Mouse (Mus musculus) urinary bladder, postnatal 25 days (tissue): ENCODE data around the gene St7.

Experiments
- DNase-seq: peaks from one replicate; pipeline ENCODE4 v3.0.0; 2022; ENCODE audit warnings: low spot score

St7 gene

DNA sequence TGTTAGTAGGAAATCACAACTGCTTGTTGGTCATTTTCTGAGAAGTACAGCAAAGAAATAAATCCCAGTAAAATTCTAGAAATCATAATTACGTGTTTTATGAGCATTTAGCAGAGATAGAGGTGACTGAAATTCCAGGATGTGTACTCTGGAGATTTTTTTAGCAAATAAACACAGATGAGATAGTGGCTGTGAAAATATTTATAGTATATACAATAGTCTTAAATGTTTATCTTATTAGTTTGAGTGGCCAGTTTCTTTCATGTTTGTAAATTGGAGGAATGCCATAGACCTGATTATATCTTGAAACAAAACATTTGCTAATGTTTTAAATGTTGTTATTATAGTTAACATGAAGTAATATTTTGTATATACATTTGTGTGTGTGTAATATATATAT is 205.8 kb downstream of the St7 start:
- no peak for DNase-seq

DNA sequence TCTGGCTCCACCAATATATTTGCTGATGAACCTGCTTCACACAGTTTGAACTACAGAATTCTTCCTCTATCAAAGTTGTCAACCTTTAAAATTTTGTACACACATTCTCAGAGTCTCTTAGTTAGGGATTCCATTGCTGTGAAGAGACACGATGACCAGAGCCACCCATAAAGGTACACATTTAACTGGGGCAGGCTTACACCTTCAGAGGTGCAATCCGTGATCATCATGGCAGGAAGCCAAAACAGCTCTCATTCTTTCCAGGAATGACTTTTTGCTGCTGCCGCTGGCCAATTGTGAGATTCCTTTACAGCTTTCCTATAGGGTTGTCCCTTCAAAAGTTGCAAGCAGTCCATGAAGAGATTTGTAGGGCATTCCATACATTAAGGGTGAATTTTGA is 210.6 kb downstream of the St7 start:
- no peak for DNase-seq

DNA sequence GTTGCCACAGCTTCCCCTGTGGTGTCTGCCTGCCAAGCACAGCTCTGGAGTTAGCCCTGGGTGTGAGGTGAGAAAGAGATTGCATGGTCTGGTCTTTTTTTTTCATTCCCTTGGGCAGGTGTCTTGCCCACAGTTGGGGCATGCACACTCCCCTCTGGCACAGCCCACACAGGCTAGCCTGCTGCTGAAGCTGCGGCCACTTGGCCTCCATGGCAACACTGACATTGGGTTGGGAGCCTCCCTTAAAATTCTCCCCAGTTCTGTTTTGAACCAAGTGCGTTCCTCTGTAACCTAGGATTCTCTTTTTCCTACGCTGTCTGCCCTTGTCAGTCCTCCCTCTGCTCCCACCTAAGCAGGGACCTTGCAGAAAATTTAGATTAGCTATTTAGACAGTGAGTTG is 213.0 kb downstream of the St7 start:
- DNase-seq = no peak

DNA sequence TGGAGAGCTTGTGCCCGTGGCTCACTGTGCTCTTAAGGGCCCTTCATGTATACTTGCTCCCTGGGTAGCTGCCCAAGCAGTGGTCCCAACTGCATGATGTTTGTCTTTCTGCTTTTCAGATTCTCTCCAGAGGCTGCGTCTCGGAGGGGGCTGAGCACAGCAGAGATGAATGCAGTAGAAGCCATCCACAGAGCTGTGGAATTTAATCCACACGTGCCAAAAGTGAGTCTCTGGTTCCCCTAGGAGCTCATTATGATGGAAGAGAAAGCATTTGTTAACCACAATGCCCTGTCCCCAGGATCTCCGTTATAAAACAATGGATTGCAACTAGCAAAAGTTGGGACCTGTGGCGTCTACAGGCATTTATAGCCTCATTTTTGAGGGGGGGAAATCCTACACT is 213.6 kb downstream of the St7 start:
- no peak for DNase-seq

DNA sequence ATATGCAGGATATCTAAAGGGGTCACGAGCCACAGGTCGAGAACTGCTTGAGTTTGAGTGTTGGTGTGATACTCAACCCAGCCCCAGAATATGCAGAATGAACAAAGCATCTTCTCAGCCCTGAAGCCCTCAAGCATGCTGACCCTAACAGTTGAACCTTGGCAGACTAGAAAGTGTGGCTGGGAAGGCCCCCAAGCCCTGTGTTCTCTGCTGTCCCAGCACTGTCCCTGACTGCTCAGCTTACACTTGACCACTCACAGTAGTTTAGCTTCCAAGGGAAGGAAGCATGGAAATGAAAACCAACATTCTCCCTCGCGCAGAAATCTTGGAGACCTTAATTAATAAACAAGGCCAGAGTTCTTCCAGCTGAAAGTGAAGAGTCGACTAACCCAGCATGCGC is 219.6 kb downstream of the St7 start:
- DNase-seq = no peak

DNA sequence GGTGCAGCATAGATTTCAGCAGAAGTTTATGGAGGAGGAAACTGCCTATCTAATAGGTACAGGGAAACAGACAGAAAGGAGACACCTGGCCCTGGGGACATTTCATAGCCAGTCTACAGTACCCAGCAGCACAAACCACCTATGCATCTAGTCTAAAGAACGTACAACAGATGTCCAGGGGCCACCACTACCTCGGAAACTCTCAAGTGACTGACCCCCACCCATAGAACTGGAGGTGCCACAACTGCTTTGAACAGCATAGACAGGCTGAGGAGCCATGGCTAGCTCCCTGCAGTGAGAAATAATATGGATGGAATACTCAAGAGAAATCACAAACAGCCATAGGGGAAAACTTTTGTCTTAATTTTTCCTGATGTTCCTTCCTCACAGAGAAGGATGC is 220.1 kb downstream of the St7 start:
- no peak for DNase-seq

DNA sequence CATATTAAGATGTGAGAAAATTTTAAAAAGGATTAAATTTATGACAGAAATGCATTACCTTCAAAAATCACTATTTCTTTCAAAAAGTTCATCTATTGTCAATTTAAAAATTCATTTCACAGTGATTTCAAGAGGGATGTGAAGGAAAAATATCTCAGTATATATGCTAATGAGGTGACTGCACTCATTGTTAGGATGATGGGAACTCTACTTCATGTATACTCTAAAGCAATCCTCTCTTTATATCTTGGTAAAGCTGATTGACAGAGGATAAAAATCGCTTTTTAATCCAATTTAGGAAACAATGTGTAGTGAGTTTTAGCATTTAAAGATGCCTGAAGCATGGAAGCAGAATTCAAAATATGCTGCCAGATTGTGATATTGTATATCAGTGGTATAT is 220.6 kb downstream of the St7 start:
- DNase-seq = no peak

DNA sequence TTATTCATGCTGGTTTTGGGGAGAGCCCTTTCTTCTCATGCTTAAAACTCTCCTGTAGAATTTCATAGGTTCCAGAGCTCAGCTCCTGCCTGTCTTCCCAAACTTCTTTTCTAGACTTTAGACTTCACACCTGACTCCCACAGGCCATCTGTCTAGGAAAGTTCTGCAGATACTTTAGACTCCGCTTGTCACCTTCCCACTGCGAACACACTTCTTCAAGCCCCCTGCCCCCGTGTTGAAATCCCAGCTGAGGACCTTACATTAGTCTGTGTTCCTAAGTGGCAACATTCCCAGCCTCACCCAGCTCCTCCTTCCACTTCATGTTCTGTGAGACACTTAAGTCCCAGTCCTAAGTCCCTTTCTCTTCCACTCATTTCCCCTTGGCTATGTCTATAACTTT is 221.6 kb downstream of the St7 start:
- DNase-seq = no peak

DNA sequence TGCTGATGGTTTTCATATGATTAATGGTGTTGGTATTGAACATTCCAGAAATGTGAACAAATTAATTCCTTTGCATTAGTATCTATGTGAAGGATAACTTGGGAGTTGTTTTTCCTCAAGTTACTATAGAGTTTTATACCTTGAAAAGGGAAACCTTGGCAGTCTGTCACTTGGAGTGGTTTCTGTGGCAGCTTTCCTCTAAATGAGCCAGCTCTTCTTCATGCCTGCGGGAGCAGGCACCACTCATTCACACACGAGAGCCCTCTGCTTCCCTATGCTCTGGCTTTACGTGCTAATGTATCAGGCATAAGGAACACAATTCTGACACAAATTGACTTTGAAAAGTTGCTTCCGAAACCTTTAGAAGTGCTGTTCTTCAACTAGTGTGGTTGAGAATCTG is 224.5 kb downstream of the St7 start:
- no peak for DNase-seq

DNA sequence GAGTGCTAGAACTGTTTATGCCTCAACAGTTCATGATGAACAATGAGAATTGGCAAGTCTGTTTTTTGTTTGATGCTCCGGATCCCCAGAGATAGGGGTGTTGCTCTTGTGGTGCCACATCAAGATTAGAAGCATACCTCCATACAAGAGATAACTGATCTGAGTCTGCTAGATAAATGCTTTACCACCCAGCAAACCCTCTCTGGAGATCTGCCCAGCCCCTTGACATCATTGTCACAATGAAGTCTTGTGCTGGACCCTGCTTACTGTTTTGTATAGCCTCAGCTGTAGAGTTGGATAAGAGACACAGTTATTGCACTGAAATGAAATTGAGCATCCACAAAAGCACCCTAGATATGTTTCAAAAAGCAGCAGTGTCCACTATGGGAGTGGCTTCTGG is 229.4 kb downstream of the St7 start:
- no peak for DNase-seq

DNA sequence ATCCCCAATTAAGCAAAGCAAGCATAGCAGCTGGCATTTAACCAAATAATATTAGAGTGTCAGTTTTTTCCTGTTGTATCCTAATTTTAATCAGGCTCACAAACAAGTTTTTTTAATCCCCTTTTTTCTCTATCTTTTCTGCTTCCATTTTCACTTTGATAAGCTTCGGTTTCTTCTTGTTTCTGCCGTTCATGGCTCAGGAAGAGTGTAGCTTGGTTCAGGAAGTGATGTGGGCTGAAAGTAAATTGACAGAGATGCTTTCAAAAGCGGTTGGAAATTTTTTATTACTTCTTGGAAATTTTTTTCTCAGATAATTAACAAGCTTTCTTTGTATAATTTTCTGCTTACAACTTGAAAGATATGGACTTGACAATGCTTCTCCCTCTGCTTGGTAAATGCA is 230.2 kb downstream of the St7 start:
- DNase-seq = no peak

DNA sequence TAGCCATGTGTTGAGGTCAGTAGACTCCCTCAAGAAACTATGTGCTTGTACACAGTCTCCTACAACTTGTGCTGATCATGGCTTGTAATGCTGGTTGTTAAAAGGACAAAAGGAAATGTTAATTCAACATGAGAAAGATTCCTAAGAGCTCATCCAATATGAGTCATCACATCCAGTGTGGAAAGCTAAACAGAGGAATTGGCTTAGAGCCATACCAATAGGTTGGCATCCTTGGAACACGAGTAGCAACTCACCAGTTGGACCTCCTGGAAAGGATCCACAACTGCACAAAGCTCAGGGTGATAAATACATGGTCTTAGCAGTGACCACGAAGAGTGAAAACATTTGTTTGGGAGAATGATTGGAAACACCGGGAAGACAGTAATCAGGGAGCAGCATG is 230.6 kb downstream of the St7 start:
- DNase-seq = no peak

DNA sequence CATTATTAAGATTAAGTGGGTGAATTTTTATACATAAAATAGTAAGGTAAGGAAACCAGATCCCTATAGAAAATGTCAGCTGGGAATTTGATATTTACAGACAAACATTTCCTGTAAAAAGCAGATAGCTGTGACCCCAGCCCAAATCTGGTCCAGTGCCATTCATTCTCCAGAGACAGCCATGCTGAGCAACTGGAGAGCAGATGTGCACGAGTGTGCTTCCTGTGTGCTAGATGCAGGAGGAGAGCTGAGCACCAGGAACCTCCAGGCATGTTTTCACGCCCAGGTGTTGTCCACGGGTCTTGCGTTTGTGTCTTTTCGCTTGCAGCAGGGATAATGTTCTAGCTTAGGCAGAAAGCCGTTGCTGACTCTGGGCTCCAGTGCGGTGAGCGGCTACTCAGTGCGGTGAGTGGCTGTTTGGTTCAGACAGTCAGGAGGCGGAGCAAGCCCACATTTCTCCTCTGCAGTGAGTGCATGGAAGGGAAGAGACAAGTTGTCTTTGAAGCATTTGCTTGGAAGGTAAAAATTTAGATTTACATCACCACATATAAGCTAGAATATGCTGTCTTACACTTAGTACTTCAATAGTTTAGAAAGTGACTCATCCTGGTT is 231.3 kb downstream of the St7 start:
- DNase-seq = no peak

DNA sequence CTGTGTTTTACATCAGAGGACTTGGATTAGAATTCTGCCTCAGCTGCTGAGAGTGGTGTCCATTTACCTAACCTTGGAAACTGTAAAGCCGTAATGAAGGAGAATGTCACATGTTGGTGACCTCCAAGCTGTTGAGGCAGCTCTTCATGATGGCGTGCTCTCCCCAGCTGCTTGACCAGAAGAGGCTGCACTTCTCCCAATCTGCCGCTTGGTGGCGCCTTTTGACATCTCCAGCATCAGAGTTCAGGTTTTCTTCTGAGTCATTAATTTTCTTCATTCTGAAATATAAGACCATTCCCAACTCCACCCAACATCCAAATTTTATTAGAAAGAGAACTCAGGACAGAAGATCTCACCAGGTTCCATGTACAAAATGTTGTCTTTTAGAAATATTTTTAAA is 232.5 kb downstream of the St7 start:
- DNase-seq = peak; percentile 27

DNA sequence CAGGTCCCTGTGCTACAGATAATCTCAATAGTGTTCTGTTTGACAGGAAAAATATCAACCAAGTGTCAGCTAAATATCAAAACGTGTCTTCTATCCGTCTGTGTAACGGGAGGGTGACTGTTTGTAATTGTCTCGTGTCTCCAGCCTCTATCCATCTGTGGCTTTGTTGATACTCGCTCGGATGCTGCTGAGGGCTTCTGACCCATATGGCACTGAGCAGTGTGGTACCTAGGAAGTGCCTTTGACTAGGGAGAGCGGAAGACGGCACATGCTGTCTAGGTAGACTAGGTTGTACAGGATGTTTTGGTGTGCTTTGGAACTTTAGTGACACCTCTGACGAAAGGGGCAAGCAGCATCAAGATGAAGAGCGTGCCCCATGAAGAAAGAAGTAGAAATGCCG is 235.0 kb downstream of the St7 start:
- DNase-seq = no peak

DNA sequence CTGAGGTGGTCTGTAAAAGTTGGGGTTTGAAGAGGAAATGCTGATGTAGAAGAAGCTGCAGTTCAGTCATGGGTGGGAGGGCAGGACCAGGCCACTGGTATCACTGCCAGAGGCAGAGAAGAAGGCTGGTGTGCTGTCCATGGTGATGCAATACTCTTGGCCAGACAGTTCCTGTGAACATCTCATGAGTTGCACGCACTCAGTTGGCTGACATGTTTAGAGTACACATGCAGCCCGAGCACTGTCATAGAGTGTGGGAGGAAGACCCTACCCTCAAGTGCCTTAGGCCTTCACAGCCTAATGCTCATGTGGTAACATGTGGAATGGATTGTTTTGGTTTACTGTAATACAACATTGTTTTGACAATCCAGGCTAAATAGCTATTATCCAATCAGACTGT is 238.5 kb downstream of the St7 start:
- no peak for DNase-seq

DNA sequence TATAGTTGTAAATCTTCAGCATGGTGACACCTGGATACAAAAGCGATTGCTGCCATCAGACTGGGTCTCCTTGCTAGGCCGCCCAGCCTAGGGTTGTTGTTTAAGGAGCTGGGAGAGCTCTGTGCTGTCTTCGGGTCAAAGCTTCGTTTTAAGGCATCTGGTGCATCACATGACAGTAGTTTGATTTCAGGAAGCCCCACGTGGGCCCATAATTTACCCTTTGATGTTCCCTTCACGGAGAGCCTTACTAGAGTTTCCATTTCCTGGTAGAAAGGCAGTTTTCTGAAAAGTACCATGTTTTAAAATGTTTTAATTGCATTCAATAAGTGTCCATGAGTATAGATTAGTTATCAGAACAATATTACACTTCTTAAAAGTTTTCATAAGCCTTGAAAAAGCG is 239.1 kb downstream of the St7 start:
- DNase-seq = no peak

DNA sequence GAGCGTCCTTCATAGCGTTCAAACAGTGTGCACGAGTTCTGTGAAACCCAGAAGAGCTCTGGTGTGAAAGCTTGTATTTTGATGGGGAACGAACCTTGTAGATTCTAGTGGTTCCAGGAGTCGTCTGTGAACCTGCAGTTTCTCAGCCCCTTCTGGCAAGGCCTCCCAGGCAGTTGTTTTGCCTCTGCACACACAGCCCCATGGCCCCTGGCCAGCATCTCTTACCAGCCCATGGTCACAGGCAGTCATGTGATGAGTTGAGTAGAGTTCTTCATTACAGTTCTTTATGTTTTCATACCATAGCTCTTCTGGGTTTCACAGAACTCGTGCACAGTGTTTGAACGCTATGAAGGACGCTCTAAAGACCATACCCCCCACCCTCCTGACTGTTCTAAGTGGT is 240.1 kb downstream of the St7 start:
- DNase-seq = no peak

DNA sequence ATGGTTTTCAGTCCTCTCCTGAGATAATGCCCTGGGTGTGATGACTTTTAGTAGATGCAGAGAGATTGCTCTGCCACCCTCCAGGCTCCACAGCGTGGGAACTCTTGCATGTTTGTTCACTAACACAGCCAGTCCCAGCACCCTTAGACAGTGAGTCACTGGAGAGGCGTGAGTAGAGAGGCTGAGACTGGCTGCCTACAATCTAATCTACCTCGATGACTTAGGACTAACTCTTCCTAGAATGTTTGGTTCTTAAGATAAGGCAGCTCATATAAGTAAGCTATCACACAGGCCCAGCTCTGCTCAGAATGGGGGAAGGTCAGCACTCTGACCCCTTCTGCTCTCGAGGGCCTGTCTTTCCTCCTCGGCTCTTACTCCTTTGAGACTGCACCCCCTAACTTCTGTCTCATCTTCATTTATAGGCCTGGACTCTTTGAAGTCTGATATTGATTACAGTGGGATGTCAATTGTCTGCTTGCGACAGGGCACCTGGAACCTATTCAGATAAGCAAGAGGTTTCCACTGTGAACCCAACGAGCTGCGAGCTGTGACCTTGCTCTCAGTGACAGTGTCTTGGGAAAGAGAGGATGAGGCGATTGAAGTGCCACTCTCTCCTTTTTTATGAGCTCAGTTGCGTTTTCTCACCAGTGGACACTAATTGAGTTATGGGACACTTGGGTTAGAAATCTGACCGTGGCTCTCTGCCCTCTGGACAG is 246.1 kb downstream of the St7 start:
- DNase-seq = no peak

DNA sequence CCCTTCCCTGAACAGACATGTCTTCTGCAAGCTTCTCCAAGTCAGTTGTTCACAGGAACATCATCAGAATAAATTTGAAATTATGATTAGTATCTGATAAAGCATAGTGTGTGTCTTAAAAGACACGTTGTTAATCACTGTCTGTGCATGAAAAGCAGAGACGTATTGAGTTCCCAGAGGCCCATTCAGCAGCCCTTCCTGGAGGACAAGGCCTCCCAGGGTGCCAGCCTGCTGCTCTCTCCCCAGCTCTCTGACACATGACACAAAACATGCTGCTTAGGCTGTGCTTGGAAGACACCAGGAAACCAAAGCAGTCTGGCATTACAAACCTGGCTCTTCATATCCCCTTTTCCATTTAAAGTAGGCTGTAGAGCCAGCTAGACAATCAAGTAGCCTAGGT is 249.2 kb downstream of the St7 start:
- no peak for DNase-seq

DNA sequence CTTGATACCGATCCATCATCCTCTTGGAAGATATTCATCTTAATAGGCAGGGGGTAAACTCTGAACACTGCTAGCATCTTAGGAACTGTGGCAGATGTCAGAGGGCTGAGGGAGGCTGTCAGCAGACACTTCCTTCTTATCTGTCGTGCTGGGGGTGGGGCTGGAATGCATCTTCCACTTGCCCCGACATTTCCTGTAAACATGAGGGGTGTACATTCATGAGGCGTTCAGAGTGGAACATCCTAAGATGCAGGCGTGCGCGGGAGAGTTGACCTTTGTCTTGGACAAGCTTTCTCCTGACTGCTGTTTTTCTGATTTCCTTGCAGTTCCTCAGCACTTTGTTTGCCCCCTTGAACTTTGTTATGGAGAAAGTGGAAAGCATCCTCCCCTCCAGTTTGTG is 249.6 kb downstream of the St7 start:
- no peak for DNase-seq

DNA sequence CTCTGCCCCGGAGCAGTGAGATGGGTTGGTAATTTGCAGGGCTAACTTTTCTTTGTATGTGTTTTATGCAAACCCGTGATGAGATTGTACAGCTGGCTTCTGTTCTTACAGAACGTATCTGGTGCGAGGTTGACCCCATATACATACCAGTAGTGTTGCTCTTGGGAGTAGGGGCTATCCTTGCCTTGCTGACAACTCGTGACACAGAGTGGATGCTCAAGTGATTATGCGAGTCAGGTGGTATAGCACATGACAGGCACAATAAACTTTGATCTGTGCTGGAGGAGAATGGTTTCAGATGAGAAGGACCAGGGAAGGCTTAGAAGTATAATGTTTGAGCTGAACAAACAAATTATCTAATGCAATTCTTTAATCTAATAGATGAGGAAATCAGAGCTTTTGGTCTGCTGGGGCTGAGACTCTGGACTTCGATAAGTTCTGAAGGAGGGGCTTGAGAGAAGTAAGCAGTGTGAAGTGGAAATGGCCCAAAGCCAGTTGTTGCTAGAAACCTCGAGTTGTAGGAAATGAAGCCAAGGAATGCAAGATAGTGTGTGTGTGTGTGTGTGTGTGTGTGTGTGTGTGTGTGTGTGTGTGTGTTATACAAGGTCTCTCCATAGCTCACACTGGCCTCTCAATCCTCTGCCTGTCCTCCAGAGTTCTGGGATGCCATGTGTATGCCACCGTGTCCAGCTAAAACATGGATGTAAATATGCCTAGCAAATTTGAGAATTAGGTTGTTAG is 251.3 kb downstream of the St7 start:
- DNase-seq = no peak

DNA sequence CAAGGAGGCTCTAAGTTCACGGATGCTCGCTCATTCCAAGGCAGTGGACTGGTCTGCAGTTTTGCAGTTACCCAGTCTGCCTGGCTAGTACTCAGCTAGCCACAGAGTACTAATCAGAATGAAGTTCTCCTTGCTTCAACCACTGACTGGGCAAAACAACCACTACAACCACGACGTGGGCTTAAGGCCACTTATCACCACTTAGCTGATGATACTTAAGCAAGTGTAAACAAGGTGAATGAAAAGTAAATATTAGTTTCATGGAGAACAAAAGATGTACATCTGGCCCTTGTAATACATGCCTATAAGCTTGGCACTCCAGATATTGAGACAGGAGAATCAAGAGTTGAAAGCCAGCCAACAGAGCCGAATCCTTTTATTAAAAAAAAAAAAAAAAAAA is 253.7 kb downstream of the St7 start:
- no peak for DNase-seq
